Mouse (Mus musculus): ENCODE data around the gene Ism1. TPM values are rescaled to one million over a fixed set of nuclear protein-coding genes. Genes with fewer than 3 reads are reported as not detected.
A peak's percentile ranks its signal among the peaks of the same experiment; 100 is the strongest.

Gene Ism1
- polyA plus RNA-seq, 1 experiment from 2014 or later: 1.9 TPM

DNA sequence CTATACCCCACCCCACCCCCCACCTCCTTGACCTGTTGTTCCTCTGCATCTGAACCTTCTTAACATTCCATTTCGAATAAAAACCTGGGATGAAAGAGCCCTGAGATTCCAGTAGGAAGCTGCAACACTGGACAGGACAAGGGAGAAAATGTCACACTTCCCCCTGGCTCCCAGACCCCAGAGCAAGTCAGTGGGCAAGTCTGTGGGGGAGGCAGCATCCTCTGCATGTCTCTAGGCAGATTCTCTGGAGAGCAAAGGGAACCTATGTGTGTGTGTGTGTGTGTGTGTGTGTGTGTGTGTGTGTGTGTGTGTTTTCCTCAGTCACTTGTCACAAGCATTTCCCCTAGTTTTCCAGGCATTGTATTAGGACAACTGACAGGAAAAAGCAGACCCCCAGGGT, 98.7 kb downstream of the Ism1 start:
- H3K4me2 ChIP-seq (replicated peaks; ENCODE audit: low read depth): no peak overlapping the region
- H3K4me3 ChIP-seq (ENCODE audit: low read depth, low read length): no peak overlapping the region
- no peak overlapping the region for H3K9ac ChIP-seq (ENCODE audit: low read length)
- H3K27ac ChIP-seq (replicated peaks): no peak overlapping the region
- H3K27me3 ChIP-seq (ENCODE audit: control insufficient read depth, insufficient read depth, low read length): no peaks in the 10 kb centered on the region
- no peaks in the 10 kb centered on the region for H3K9me3 ChIP-seq (ENCODE audit: control insufficient read depth, low read length)
- ATAC-seq (ENCODE audit: low FRiP score, low TSS enrichment) (no peak), DNase-seq (ENCODE audit: low spot score) (no peak)
- no peaks in the 10 kb centered on the region for H3K36me3 ChIP-seq (ENCODE audit: control insufficient read depth, insufficient read depth, low read length)
- TF ChIP-seq EP300 (optimal IDR thresholded peaks at IDR 0.05) (no peak), CTCF (IDR thresholded peaks at IDR 0.05; ENCODE audit: low read depth) (no peak)
- H3K4me1 ChIP-seq (replicated peaks; ENCODE audit: control insufficient read depth, insufficient read depth): no peaks in the 10 kb centered on the region
- 26% methylated on average over 1 of the region's 1 CpGs for WGBS

DNA sequence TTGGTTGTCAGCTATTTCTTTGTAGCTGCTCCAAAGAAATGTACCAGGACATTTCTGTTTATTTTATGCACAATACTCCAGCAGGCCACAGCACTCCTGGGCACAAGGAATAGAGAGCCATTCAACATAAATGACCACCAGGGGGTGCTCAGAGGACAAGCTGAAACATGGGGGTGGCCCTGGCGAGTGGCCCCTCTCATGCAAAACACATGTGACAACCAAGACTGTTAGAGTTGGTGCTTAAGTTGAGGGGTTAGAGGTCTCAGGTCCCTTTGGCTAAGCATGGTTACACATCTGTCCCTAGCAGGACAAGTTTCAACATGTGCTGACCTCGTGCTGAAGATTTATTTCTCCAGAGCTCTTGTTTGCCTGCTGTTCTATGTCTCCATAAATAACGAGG, 100.3 kb downstream of the Ism1 start:
- no peak overlapping the region for H3K4me3 ChIP-seq (ENCODE audit: low read depth, low read length)
- H3K9me3 ChIP-seq (ENCODE audit: control insufficient read depth, low read length): no peaks in the 10 kb centered on the region
- H3K27ac ChIP-seq (replicated peaks): no peak overlapping the region
- 43% methylated on average over 3 of the region's 3 CpGs for WGBS
- DNase-seq (ENCODE audit: low spot score) (no peak), ATAC-seq (ENCODE audit: low FRiP score, low TSS enrichment) (peak; percentile 42; the same call in 1 of the 2 replicates)
- TF ChIP-seq CTCF (IDR thresholded peaks at IDR 0.05; ENCODE audit: low read depth): peak; percentile 74
- TF ChIP-seq EP300 (optimal IDR thresholded peaks at IDR 0.05): no peak
- H3K9ac ChIP-seq (ENCODE audit: low read length): no peak overlapping the region
- no peak overlapping the region for H3K4me2 ChIP-seq (replicated peaks; ENCODE audit: low read depth)
- H3K36me3 ChIP-seq (ENCODE audit: control insufficient read depth, insufficient read depth, low read length): no peaks in the 10 kb centered on the region
- no peaks in the 10 kb centered on the region for H3K27me3 ChIP-seq (ENCODE audit: control insufficient read depth, insufficient read depth, low read length)
- no peaks in the 10 kb centered on the region for H3K4me1 ChIP-seq (replicated peaks; ENCODE audit: control insufficient read depth, insufficient read depth)

DNA sequence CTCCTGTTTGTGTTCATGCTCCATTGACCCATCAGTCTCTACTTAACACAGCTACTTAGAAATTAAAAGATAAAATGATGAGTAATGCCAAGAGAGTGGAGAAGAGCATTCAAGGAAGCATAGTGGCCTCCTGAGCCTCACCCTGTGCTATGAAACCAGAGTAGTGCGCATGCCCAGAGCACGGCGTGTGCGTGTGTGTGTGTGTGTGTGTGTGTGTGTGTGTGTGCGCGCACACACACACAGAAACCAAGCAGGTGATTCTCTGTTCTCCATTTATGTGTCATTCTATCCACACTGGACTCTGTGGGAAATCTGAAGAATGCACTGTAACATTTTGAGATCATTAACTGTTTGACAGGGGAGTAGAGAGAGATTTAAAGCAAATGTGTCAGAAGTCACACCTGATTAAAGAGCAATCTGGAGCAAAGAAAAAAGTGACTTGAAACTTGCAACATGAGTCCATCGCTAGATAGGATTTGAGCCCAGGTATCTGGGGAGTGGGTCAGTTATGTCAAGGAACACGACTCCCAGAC, 105.4 kb downstream of the Ism1 start:
- TF ChIP-seq CTCF (IDR thresholded peaks at IDR 0.05; ENCODE audit: low read depth) (no peak), EP300 (optimal IDR thresholded peaks at IDR 0.05) (no peak)

DNA sequence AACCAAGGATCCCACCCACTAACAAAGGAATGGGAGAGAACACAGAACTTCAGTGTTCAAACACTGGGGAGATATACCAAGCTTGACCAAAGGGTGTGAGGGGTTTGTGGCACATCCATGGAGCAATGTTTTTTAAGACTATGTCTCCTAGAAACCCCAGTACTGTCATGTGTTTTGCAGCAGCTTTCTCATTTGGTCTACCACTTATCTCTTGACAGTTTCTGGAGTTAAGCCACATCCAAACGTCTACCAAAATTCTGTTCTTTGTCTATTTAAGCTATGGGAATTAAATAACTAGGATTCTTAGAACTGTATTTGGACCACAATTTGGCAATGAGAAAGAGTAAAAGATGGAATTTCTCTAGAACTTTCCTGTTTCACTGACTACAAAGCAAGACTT, 106.5 kb downstream of the Ism1 start:
- H3K4me2 ChIP-seq (replicated peaks; ENCODE audit: low read depth): no peak overlapping the region
- TF ChIP-seq EP300 (optimal IDR thresholded peaks at IDR 0.05) (no peak), CTCF (IDR thresholded peaks at IDR 0.05; ENCODE audit: low read depth) (no peak)
- WGBS: 28% methylated on average over 1 of the region's 1 CpGs
- no peak overlapping the region for H3K9ac ChIP-seq (ENCODE audit: low read length)
- H3K9me3 ChIP-seq (ENCODE audit: control insufficient read depth, low read length): no peaks in the 10 kb centered on the region
- no peaks in the 10 kb centered on the region for H3K27me3 ChIP-seq (ENCODE audit: control insufficient read depth, insufficient read depth, low read length)
- H3K4me3 ChIP-seq (ENCODE audit: low read depth, low read length): no peak overlapping the region
- H3K36me3 ChIP-seq (ENCODE audit: control insufficient read depth, insufficient read depth, low read length): no peaks in the 10 kb centered on the region
- H3K4me1 ChIP-seq (replicated peaks; ENCODE audit: control insufficient read depth, insufficient read depth): no peaks in the 10 kb centered on the region
- no peak for DNase-seq (ENCODE audit: low spot score)
- H3K27ac ChIP-seq (replicated peaks): no peak overlapping the region
- no peak for ATAC-seq (ENCODE audit: low FRiP score, low TSS enrichment)

More for the DNA sequence above, 105.4 kb downstream of the Ism1 start:
- Histone ChIP-seq H3K4me2 (replicated peaks; ENCODE audit: low read depth) (no peak overlapping the region), H3K27ac (replicated peaks) (no peak overlapping the region), H3K9ac (ENCODE audit: low read length) (no peak overlapping the region), H3K4me1 (replicated peaks; ENCODE audit: control insufficient read depth, insufficient read depth) (no peaks in the 10 kb centered on the region), H3K9me3 (ENCODE audit: control insufficient read depth, low read length) (no peaks in the 10 kb centered on the region), H3K36me3 (ENCODE audit: control insufficient read depth, insufficient read depth, low read length) (no peaks in the 10 kb centered on the region), H3K4me3 (ENCODE audit: low read depth, low read length) (no peak overlapping the region), H3K27me3 (ENCODE audit: control insufficient read depth, insufficient read depth, low read length) (no peaks in the 10 kb centered on the region)
- DNase-seq (ENCODE audit: low spot score) (no peak), ATAC-seq (ENCODE audit: low FRiP score, low TSS enrichment) (no peak)
- 90% methylated on average over 8 of the region's 8 CpGs for WGBS

DNA sequence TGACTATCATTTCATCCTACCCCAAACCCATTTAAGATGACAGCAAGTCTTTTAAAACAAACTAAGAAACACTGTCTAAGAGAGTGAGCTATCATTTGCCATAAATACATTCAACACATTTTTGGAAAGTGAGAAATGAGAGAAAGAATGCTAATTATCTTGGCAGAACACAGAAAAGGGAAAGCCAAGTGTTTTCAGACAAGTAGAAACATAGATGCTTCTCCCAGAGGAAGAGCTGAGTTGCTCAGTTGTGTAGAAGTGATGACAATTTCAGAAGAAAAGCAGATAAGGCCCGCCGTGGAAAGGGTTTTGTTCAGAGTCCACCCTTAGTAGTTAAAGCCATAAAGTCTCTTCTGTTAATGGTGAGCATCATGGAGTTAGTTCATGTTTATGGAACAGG, 107.0 kb downstream of the Ism1 start:
- DNase-seq (ENCODE audit: low spot score) (no peak), ATAC-seq (ENCODE audit: low FRiP score, low TSS enrichment) (no peak)
- H3K4me2 ChIP-seq (replicated peaks; ENCODE audit: low read depth): no peak overlapping the region
- no peak overlapping the region for H3K9ac ChIP-seq (ENCODE audit: low read length)
- H3K4me3 ChIP-seq (ENCODE audit: low read depth, low read length): no peak overlapping the region
- no peaks in the 10 kb centered on the region for H3K27me3 ChIP-seq (ENCODE audit: control insufficient read depth, insufficient read depth, low read length)
- H3K36me3 ChIP-seq (ENCODE audit: control insufficient read depth, insufficient read depth, low read length): no peaks in the 10 kb centered on the region
- H3K27ac ChIP-seq (replicated peaks): no peak overlapping the region
- 56% methylated on average over 2 of the region's 2 CpGs for WGBS
- no peak for TF ChIP-seq EP300 (optimal IDR thresholded peaks at IDR 0.05)
- TF ChIP-seq CTCF (IDR thresholded peaks at IDR 0.05; ENCODE audit: low read depth): no peak
- H3K4me1 ChIP-seq (replicated peaks; ENCODE audit: control insufficient read depth, insufficient read depth): no peaks in the 10 kb centered on the region
- no peaks in the 10 kb centered on the region for H3K9me3 ChIP-seq (ENCODE audit: control insufficient read depth, low read length)

DNA sequence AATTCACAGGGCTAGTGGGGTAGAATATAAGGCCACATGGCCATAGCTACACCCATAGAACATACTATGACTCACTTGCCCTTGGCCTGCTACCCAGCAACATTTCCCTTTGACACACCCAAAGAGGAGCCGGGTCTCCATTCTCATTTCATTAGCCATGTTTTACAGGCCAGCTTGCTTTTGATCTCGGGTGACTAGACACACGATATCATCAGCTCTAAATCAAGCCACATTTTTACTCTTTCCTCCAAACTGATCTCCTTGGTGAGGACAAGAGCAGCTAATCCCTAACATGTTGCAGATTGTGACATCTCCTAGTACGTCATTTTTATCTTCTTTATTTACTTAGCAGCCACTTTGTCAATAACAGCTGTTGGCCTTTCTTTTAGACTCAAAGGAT, 110.7 kb downstream of the Ism1 start:
- H3K27me3 ChIP-seq (ENCODE audit: control insufficient read depth, insufficient read depth, low read length): no peaks in the 10 kb centered on the region
- H3K4me2 ChIP-seq (replicated peaks; ENCODE audit: low read depth): no peak overlapping the region
- TF ChIP-seq EP300 (optimal IDR thresholded peaks at IDR 0.05) (no peak), CTCF (IDR thresholded peaks at IDR 0.05; ENCODE audit: low read depth) (no peak)
- H3K9me3 ChIP-seq (ENCODE audit: control insufficient read depth, low read length): no peaks in the 10 kb centered on the region
- H3K4me3 ChIP-seq (ENCODE audit: low read depth, low read length): no peak overlapping the region
- WGBS: 45% methylated on average over 4 of the region's 4 CpGs
- H3K9ac ChIP-seq (ENCODE audit: low read length): no peak overlapping the region
- H3K4me1 ChIP-seq (replicated peaks; ENCODE audit: control insufficient read depth, insufficient read depth): no peaks in the 10 kb centered on the region
- no peaks in the 10 kb centered on the region for H3K36me3 ChIP-seq (ENCODE audit: control insufficient read depth, insufficient read depth, low read length)
- ATAC-seq (ENCODE audit: low FRiP score, low TSS enrichment) (peak; percentile 76), DNase-seq (ENCODE audit: low spot score) (no peak)
- no peak overlapping the region for H3K27ac ChIP-seq (replicated peaks)
